Mouse (Mus musculus) olfactory bulb, adult 2 months (tissue): ENCODE measurements around the gene Gm26602. TPM values are rescaled to one million over a fixed set of nuclear protein-coding genes. Genes with fewer than 3 reads are reported as not detected.
A peak's percentile ranks its signal among the peaks of the same experiment; 100 is the strongest.
"Not testable (repeated sequence)": the region's sequence is repeated elsewhere in the genome, so short reads cannot be mapped to it uniquely, and the experiment has no call there.

ENCODE experiments used
- H3K27ac ChIP-seq: fragments of 200-500 bp; 2 replicates; pipeline ENCODE4 v1.5.1; 2012; ENCODE audit warnings: low read depth, low read length; ENCODE audit not compliant: insufficient read depth
- H3K4me1 ChIP-seq: fragments of 200-500 bp; 2 replicates; pipeline ENCODE4 v1.6.1; 2012; ENCODE audit warnings: low read length; ENCODE audit not compliant: control insufficient read depth, insufficient read depth
- H3K4me3 ChIP-seq: fragments of 200-500 bp; 2 replicates; pipeline ENCODE4 v1.5.1; 2012; ENCODE audit warnings: mild to moderate bottlenecking, low read depth, low read length, moderate library complexity; ENCODE audit not compliant: insufficient read depth
- CTCF ChIP-seq: fragments of 200-500 bp; IDR thresholded peaks from 2 replicates; pipeline ENCODE4 v1.5.1; 2012; ENCODE audit warnings: low read depth, mild to moderate bottlenecking, low read length, moderate library complexity; ENCODE audit not compliant: insufficient read depth
- POLR2A ChIP-seq: fragments of 200-500 bp; IDR thresholded peaks from 2 replicates; pipeline ENCODE4 v1.6.1; 2012; ENCODE audit warnings: mild to moderate bottlenecking, low read depth, low read length, moderate library complexity; ENCODE audit not compliant: insufficient read depth
- WGBS: fragments of 180-500 bp; shearing (Covaris S2); methylation state at CpG from one replicate; pipeline ENCODE4 v1.1.7; 2018; 5-methylcytosine and 5-hydroxymethylcytosine counted together
- polyA plus RNA-seq: library from polyadenylated mRNA; stranded (reverse); fragments of >200 nt; gene quantifications from 2 replicates; pipeline ENCODE4 v1.2.4, GENCODE M21; 2012; ENCODE audit warnings: low replicate concordance; ENCODE audit not compliant: missing spikeins, insufficient read depth, insufficient read length

Gm26602 gene
- polyA plus RNA-seq, 1 experiment = not detected

DNA sequence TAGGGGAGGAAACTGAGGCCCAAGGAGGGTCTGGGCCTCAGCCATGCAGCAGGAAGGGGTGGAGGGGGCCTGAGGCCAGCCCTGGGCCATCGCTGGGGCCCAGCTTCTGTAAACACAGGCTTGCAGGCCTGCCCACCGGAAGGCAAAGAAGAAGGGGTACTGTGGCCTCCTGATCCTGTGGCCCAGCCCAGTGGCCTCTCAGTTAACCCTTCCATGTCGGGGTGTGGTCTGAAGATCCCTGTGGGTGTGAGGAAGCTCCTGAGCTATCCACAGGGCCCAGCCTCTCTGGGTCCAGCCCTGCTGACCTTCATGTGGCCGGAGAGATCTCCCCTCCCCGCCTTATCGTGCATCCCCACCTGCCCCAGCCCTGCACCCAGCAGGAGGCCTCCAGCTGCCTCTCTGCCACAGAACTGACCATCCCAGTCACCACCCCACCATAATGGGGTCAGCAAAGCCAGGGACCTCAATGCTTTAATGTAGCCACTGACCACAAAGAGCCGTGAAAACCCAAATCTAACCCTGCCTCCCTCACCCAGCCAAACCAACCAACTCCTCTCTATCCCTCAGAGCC, 36.2 kb downstream of the Gm26602 start:
- Histone ChIP-seq H3K4me3 (no peak overlapping the region), H3K27ac (no peak overlapping the region), H3K4me1 (peaks cover 21% of the 10 kb centered on the region)
- TF ChIP-seq POLR2A = no peak
- no peak for TF ChIP-seq CTCF
- WGBS = 52% methylated on average over 6 of the region's 7 CpGs

GRCm38 (mm10) chr10:79947502-79947901, 36.8 kb downstream of the Gm26602 start:
- no peak overlapping the region for H3K4me3 ChIP-seq
- peaks cover 21% of the 10 kb centered on the region for H3K4me1 ChIP-seq
- 85% methylated on average over 6 of the region's 6 CpGs for WGBS
- TF ChIP-seq POLR2A (no peak), CTCF (no peak)
- no peak overlapping the region for H3K27ac ChIP-seq

DNA sequence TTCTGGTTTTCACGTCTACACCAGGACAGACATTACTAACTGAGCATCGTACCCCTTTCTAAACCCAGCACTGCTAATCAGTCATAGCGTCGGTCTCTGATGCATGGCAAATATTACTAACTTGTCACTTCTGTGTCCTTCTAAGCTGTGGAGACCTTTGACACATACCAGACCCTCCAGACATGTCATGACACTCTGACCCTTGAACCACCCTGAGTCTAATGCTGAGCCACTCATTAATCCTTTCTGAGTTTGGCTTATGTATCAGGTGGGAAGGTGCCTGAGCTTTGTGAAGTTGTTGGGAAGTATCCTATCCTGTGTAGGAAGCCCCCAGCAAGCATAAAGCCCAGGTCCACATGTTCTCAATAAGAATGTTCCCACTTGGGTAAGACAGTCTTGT, 39.2 kb downstream of the Gm26602 start:
- TF ChIP-seq CTCF (no peak), POLR2A (no peak)
- H3K4me3 ChIP-seq = no peak overlapping the region
- no peak overlapping the region for H3K27ac ChIP-seq
- WGBS = 93% methylated on average over 4 of the region's 4 CpGs
- peaks cover 21% of the 10 kb centered on the region for H3K4me1 ChIP-seq

GRCm38 (mm10) chr10:79950661-79951060, 40.0 kb downstream of the Gm26602 start:
- H3K4me1 ChIP-seq = peaks cover 14% of the 10 kb centered on the region
- no peak overlapping the region for H3K27ac ChIP-seq
- WGBS = 84% methylated on average over 18 of the region's 18 CpGs
- TF ChIP-seq CTCF (no peak), POLR2A (no peak)
- H3K4me3 ChIP-seq = no peak overlapping the region

- Histone ChIP-seq H3K27ac (no peak overlapping the region), H3K4me1 (peaks cover 2% of the 10 kb centered on the region; the same call in 1 of the 2 replicates), H3K4me3 (no peak overlapping the region)
- 83% methylated on average over 6 of the region's 6 CpGs for WGBS
- TF ChIP-seq POLR2A (no peak), CTCF (peak; percentile 63; the same call in 1 of the 2 replicates)
These were observed 43.3 kb downstream of the Gm26602 start for GRCm38 (mm10) chr10:79953946-79954345.

GRCm38 (mm10) chr10:79955691-79956090, 45.0 kb downstream of the Gm26602 start:
- Histone ChIP-seq H3K4me3 (no peak overlapping the region), H3K4me1 (peaks cover 5% of the 10 kb centered on the region; the same call in 1 of the 2 replicates), H3K27ac (no peak overlapping the region)
- 80% methylated on average over 9 of the region's 9 CpGs for WGBS
- TF ChIP-seq CTCF (no peak), POLR2A (no peak)

- Histone ChIP-seq H3K4me1 (peaks cover 6% of the 10 kb centered on the region; the same call in 1 of the 2 replicates), H3K27ac (no peak overlapping the region), H3K4me3 (no peak overlapping the region)
- 38% methylated on average over 4 of the region's 4 CpGs for WGBS
- TF ChIP-seq POLR2A (no peak), CTCF (no peak)
These were observed 46.0 kb downstream of the Gm26602 start for GRCm38 (mm10) chr10:79956643-79957154.

GRCm38 (mm10) chr10:79958140-79958816, 47.6 kb downstream of the Gm26602 start:
- TF ChIP-seq POLR2A = no peak
- peak; percentile 65; the same call in 1 of the 2 replicates for TF ChIP-seq CTCF
- Histone ChIP-seq H3K4me1 (peaks cover 6% of the 10 kb centered on the region; the same call in 1 of the 2 replicates), H3K27ac (no peak overlapping the region), H3K4me3 (no peak overlapping the region)
- 17% methylated on average over 21 of the region's 21 CpGs for WGBS

- WGBS = 19% methylated on average over 10 of the region's 10 CpGs
- not testable (repeated sequence) for H3K4me3 ChIP-seq, H3K27ac ChIP-seq, H3K4me1 ChIP-seq
These were observed 48.8 kb downstream of the Gm26602 start for GRCm38 (mm10) chr10:79959412-79959811.
